Mouse (Mus musculus) frontal cortex, adult 2 months (tissue): ENCODE data around the gene Mff. TPM values are rescaled to one million over a fixed set of nuclear protein-coding genes. Genes with fewer than 3 reads are reported as not detected.

ENCODE experiments used
- DNase-seq, 2 experiments: peaks; one replicate each; pipeline ENCODE4 v3.0.0; 2022; ENCODE audit warnings: low spot score in 1 of 2; ENCODE audit errors: extremely low spot score in 1 of 2
- polyA plus RNA-seq: library from polyadenylated mRNA; depleted of rRNA; stranded (reverse); fragments of >200 nt; gene quantifications from 2 replicates; pipeline ENCODE4 v1.2.3, GENCODE M21; 2012; rRNA removed

Mff gene
- polyA plus RNA-seq, result 309 and 333 TPM in 2 replicates

DNA sequence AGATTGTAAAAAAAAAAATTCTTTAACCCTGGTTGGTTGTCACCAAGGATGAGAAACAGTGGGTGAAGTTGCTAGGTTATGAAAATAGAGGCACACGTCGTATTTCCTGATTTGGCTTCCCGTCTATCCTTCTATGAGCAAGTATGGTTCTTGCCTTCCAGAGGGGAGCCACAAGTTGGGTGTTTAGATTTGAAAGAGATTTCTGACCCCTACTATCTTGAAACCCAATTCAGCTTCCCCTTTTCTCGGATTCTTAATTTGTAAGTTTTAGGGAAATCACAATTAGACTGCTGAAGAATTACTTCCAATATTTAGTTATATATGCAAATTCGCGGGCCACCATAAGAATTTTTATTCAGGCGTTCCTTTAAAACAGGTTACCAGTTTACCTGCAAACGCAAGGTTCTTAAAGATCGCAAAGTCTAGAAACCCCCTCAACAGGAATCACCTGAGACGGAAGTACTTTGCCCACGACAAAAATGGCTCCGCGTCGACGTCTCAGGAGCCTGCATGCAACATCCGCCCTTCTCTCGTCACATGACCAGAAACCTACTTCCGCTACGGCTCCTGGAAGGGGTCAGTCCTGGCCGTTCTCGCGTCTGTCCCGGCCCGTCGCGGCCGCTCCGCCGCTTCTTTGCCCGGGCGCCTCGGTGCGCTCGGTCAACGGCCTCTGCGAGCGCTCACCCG, at the start of gene Mff:
Gene Mff (plus strand): TSS at position 552 of the 687 bp plus-strand sequence.
- peak; percentile 89 to 97 for DNase-seq

DNA sequence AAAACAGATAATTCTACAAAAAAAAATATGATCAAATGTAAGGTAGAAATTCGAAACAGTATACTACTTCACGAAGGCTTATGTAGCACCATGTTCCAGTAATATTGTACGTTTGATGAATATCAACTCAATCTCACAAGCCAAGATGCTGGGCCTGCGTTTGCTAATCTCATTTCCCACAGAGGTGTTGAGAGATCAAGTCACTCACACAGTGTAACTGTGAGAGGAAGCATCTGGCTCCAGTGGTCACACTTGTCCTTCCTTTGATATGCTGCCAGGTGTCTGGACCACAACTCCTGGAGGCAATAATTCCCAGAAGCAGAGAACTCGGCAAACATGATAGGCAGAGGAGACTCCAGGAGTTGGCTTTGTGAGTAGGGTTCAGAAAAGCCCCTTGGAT, 38.4 kb upstream of the Mff start:
- no peak for DNase-seq

DNA sequence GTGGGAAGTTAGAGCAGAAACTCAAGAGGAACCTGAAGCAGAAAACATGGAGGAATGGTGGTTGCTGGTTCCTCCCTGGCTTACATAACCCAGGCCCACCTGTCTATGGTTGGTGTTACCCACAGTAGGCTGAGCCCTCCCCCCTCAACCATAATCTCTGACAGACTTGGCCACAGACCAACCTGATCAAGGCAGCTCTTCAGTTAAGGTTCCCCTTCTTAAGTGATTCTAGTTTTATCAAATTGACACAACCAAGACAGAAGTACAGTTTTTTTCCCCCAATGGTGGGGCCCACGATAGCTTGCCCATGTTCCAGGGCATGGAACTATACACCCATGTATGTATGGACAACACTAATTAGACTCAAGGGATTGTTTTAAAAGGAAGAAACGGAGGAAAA, 37.8 kb upstream of the Mff start:
- DNase-seq, result no peak

DNA sequence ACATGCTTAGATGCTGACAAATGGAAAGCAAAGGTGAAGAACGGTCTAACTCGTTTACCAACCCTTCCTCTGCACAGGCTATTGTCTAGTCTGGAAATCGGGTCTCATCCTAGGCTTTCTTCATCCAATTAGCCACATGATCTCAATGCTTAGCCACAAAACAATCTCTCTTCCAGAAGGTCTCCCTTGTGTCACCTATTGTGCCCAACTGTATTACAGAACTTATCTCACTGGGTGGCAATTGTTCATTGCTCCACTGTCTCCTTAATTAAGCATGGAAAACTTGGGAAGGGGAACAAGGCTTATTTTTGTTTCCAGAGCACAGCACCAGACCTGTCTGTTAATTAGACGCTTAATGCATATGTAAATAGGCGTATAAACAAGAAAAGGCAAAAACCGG, 36.8 kb upstream of the Mff start:
- no peak for DNase-seq

DNA sequence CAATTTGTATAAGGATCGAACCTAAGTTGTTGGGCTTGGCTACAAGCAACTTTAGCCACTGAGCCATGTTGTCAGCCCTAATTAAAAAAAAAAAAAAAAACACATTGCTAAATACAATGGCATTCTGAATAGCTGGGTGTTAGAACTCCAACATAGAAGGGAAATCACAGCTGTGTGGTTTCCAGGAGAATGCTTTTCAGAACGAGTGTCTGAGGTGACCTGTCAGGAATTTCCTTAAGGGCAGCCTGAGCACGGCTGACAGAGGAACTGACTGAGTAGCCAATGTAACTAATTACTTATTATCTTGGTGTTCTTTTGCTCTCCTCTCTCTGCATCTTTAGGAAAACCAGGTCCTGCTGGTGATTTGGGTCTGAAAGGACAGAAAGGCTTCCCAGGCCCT, 28.8 kb upstream of the Mff start:
- no peak for DNase-seq

DNA sequence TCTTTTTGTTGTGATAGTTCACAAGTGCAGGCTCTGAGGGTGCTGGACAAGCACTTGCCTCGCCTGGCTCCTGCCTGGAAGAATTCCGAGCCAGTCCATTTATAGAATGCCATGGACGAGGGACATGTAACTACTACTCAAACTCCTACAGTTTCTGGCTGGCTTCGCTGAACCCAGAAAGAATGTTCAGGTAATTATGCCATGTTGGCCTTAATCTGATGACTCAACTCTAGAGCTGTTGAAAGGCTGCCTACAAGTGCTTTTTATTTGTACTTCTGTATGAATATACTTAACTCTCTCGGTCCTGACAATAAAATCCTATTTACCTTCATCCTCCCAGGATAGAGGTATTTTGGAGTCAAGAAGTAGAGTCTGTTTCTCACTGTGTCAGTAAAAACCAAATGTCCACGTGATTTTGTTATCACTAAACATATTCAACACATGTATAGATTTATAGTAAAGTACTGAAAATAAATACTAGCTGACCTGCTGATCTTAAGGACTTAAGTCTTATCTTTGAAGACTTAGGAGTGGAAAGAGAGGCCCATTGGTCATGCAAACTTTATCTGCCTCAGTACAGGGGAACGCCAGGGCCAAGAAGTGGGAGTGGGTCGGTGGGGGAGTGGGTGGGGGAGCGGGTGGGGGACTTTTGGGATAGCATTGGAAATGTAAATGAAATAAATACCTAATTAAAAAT, 6.7 kb upstream of the Mff start:
- peak in 1 of 2 experiments; percentile 27 for DNase-seq

DNA sequence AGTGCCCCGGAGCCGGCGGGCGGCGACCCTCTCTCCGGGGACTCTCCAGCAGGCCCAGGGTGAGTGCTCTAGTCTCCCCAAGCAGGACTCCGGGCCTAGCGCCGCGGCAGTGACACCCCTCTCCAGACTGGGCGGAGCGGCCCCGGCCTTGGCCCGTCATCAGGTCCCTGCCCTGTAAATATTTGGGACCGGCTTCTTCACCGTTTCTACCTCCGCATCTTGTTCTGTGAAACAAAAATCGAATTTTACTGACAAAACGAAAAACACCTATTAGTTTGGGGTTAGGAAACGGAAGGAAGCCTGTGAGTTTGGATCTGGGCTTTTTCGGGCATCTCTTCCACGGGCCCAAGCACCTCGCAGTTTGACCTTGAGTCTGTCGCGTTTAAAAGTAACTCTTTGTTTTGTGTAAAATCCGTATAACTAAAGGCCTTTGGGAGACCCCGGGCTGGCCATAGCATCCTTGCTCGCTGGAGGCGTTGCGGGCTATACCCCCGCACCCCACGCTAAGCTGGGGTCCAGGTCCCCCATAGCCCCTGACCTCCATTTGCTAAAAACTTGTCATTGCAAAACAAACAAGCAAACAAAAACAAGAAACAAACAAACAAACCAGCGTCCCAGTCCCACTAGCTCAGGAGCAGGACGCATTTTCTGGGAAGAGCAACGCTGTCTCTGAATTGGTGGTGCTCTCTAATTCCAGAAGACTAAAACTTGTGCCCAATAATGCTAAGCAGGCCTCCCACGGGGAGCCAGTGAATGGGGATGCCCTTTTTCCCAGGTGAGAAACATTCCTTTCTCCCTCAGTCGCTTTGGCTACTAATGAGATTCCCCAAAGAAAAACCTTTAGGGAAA, 560 bp downstream of the Mff start:
- no peak for DNase-seq

DNA sequence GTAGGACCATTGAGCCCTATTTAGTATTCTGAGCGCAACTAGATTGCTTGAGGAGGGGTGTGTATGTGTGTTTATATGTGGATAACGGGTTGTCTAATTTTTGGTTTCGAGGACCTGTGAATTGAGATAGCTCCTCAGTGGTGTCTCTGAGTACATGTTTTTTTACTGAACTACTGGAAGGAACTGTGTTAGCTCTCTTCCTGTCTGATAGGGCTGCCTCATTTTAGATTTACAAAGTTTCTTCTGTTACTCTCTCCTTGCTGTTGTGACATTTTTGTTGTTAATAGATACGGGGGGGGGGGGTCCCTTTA, 1.1 kb downstream of the Mff start:
- no peak for DNase-seq

DNA sequence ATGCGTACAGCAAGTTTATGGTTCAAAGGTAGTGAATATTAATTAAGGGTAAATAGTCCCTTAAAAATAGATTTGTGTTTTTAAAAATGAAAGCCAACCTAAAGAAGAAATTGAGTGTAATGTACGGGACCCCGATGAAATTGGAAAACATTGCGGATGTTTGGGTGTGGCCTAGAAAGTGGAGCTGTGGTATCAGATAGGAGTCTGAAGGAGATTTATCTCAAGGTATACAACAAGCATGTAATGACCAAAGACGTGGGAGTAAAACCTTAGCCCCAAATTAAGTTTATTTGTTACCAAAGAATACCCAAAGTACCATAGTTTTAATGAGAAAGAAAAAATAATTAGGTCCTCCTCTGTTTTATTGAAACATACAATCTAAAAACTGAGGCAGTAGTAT, 1.8 kb downstream of the Mff start:
- no peak for DNase-seq

DNA sequence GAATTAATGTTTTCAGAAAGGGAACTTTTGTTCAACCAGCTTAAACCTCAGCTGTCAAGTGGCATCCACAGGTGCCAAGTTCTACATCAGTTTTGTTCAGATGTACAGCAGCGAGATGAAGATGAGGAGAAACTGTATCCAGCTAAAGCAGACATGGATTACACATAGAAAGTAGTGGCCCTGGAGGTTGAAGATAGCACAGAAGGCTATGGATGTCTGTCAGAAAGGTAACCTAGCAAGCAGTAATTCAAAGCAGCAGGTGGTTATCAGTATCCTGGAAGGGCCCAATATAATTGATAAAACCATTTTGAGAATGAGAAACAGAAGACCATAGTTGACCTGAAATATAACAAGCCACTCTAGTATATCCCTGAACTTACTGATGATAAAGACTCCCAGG, 8.7 kb downstream of the Mff start:
- no peak for DNase-seq

DNA sequence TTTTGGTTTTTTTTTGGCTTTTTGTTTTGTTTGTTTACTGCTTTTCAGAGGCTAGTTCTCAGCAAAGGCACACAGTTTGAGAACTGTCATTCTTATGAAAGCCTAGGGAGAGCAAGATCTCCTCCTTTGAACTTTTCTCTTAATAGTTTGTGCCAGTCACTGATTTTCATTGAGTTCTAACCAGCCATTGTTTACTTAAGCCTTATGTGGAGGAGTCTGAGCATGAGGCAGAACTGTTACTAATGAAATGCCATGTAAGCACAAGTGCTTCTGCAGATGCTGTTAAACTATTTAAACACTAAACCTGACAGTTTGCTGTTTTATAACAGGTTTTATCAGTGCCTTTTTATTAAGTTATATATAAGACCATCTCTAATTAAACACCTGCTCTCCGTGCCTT, 13.4 kb downstream of the Mff start:
- DNase-seq, result no peak

DNA sequence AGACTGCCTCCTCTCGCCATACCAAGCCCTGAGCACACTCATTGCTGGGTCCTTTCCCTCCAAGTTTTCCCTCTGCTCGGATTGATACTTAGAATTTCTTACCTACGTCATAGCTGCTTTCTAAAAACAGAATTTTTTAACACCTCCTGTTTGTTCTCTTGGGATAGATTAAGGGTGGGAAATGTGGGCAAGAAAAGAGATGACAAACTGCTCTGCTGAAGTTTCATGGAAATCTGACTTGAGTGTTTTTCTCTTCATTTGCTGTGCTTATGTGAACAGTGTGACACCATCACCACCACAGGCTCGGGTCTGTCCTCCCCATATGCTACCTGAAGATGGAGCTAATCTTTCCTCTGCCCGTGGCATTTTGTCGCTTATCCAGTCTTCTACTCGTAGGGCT, 16.8 kb downstream of the Mff start:
- peak in 1 of 2 experiments; percentile 39 for DNase-seq

DNA sequence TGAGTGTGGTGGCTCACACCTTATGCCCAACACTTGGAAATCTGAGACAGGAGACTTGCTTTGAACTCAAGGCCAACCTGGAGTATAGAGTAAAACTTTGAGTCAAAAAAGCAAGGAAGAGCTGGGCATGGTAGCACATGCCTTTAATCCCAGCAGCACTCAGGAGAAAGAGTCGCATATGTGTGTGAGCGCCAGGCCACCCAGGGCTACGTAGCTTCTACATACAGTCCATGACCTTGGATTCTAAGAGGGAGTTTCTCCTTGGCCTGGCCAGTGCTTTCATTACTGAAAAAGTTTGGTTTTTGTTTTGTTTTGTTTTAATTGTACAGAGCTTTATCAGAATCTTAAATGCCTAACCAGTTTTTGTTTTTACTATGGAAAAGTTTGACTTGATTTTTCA, 19.3 kb downstream of the Mff start:
- no peak for DNase-seq

DNA sequence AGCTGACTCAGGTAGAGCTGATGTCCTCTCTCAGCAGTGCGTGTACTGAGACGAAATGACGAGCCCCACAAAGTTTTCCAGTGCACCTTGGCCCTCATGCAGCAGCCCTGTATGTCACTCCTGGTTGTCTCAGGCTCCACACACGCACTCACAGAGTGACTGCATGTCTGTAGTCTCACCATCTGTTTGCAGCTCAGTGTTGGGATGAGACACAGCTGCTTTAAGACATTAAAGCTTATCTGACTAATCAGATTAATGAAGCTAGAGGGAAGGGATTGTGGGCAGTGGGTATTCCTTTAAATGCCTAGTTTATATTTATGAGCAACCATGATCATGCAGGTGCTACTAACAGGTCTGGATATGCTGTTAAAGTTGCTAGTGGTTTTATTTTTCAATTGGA, 21.7 kb downstream of the Mff start:
- no peak for DNase-seq

DNA sequence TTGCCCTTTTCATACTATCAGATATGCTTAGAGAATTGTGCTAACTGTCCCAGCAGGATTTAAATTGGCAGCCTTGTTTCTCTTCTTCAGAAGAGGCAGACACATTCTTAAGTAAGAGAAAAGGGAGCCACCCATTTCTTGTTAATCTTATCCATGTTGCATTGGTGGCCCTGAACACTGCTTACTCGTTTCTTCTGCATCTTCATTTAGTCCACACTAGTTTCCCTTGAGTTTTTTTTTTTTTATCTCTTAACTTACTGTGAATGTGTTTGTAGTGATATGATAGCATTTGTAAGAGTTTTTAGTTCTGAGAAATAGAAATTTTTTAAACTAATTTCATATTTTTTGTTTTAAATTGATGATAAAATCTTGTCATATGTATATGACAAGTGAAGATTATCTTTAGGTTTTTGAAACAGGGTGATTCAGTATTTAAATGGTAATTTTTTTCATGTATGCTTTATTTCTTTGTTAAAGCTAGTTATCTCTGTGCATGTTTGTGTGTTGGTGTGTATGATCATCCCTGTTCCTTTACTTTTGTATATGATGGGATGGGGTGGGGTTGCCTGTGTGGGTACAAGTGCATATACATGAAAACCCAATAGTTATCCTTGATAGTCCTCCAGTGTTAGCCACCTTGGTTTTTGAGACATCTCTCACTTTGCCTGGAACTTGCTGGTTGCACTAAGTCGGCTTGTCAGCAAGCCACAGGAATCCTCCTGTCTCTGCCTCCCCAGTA, 23.2 kb downstream of the Mff start:
- DNase-seq, result no peak

DNA sequence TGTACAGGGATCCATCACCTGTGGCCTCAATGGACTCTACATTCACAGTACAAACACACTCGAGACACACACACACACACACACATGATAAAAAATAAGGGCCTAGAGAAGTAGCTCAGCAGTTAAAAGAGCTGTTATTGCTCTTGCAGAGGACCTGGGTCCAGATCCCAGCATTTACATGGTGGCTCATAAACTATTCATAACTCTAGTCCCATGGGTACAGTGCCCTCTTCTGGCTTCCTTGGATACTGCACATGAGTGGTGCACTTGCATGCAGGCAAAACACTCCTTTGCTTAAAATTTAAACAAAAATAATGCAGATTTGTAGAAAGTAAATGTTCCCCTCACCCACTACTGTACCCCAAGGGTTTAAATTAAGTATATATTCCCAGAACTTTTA, 34.8 kb downstream of the Mff start:
- DNase-seq, result no peak

DNA sequence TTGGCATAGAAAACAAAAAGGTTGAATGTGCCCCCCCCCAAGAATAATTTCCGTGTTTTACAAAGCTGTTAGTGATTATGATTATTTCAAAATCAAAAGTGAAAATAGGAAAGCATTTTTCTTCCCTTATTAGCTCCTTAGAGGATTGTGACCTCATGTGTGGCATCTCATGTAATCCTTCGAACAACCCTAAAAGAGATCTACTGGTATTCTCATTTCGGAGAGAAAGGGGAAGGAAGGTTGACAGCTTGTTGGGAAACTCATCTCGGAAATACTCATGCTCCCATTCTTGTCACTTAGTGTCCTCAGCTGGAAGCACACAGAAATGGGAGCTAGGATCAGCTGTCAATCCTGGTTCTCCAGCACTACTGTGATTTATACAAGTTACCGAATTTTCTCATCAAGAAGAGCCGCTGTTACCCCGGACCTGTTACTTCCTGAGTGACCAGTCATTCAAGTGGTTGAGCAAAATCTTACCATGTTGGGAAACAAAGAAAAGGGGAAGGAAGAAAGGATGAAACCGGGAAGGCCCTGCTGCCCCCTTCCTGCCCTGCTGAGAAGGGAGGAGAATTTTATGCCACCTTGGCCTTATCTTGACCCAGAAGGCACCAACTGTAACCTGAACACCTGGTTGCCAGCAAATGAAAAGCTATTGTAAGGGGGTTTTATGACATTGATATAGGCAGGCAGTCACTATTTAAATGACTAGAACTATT, 36.9 kb downstream of the Mff start:
- no peak for DNase-seq

DNA sequence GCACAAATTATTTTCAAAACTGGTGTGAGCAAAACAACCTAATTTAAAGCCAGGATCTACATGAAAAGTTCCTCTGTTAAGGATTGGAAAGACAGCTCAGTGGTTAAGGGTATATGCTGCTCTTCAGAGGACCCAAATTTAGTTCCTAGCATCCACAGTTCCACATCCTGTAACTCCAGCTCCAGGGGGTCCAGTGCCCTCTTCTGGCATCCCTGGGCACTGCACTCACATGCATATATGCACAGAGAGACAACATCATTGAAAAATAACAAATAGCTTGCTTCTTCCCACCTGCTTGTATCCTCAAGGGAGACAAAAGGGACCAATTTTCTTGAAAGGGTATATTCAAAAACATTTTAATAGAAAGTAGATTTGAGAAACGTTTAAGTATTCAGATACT, 37.6 kb downstream of the Mff start:
- no peak for DNase-seq

DNA sequence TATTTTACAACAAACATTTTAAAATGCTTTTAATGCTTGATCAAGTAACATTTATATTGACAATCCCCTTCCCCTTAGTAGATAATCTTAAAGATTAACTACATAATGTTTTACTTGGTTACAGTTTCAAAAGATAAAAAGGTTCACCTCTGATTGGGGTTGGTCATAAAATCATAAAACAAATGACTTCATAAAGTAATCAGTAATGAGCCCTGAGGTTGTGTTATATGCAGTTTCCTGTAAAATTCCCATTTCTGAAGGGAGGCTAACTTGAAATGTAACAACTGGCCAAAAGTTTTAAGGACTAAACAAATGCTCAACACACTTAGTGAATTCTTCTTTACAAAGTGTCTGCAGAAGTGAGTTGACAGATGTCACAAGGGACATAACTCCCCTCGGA, 41.5 kb downstream of the Mff start:
- no peak for DNase-seq

DNA sequence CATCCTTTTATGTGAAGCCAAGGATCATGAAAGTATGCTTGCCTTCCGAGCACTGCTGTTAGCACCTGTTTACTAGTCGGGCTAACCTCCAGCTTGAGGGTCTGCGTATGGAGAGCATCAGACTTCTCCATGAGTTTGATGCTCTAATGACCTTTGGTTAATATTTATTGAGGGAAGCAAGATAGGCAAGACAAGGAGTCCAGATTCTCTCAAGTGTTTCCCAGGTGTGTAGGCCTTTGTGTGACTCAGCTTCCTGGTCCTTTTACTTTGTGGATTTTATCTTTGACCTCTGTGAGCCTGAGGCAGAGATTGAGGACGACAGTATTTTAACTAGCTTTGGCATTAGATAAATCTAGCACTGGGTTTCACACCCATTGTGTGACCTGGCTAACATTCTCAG, 42.0 kb downstream of the Mff start:
- DNase-seq, result no peak
